Mouse (Mus musculus) B cell, adult 67 days (primary cell): ENCODE measurements around the gene Prr32. TPM values are rescaled to one million over a fixed set of nuclear protein-coding genes. Genes with fewer than 3 reads are reported as not detected.

Source experiments
- total RNA-seq, 2 experiments: library from RNA; stranded (reverse); gene quantifications; 4 replicates each; pipeline ENCODE4 v1.2.4; 2023

Gene Prr32
- total RNA-seq, result not detected

DNA sequence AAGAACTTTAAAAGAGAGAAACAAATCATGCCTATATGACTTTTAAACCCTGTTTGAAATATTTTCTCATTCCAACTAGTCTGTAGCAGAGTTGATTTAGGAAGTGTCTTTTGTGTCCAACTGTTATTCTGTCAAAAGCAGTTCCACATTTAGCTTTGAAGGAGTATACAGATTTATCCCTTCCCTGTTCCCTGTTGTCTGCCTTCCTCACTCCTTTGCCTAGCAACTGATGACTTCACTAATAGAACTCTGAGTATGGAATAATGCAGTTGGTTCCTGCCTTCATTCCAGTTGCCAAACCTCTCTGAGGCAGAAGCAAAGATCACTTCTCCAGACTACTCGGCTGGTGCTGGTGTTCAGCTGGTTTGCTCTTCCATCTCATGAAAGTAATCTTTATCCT is at the start of gene Prr32:
TSS of gene Prr32 (plus strand) at position 301 of the 400 bp plus-strand sequence.

